Mouse (Mus musculus) heart, adult 2 months (tissue): Measurements from ENCODE around the gene Vsig10l. TPM values are rescaled to one million over a fixed set of nuclear protein-coding genes. Genes with fewer than 3 reads are reported as not detected.

Experiments used
- DNase-seq, 2 experiments: peaks; one replicate each; pipeline ENCODE4 v3.0.0; 2021
- H3K27ac ChIP-seq: fragments of 200-600 bp; 2 replicates; pipeline ENCODE4 v1.8.1; 2022
- H3K27me3 ChIP-seq: fragments of 200-500 bp; 2 replicates; pipeline ENCODE4 v1.6.1; 2012; ENCODE audit warnings: mild to moderate bottlenecking, low read length, inconsistent platforms, mixed read lengths; ENCODE audit not compliant: control insufficient read depth, insufficient read depth
- H3K36me3 ChIP-seq: fragments of 200-500 bp; 2 replicates; pipeline ENCODE4 v1.6.1; 2012; ENCODE audit warnings: low read length, inconsistent platforms; ENCODE audit not compliant: control insufficient read depth, insufficient read depth
- H3K4me1 ChIP-seq: fragments of 200-500 bp; 2 replicates; pipeline ENCODE4 v1.6.1; 2011; ENCODE audit warnings: low read length; ENCODE audit not compliant: control insufficient read depth, insufficient read depth
- H3K4me3 ChIP-seq: fragments of 200-600 bp; 2 replicates; pipeline ENCODE4 v1.8.1; 2022
- H3K79me2 ChIP-seq: fragments of 200-500 bp; replicated peaks from 2 replicates; pipeline ENCODE4 v1.6.1; 2012; ENCODE audit warnings: mild to moderate bottlenecking, inconsistent platforms, low read length, moderate library complexity, mixed read lengths; ENCODE audit not compliant: control insufficient read depth, insufficient read depth
- H3K9ac ChIP-seq: fragments of 200-500 bp; 2 replicates; pipeline ENCODE4 v1.6.1; 2012; ENCODE audit warnings: low read depth, mild to moderate bottlenecking, control low read depth, inconsistent platforms, low read length, mixed read lengths
- CTCF ChIP-seq: fragments of 200-600 bp; IDR thresholded peaks from 2 replicates; pipeline ENCODE4 v1.8.1; 2022; ENCODE audit warnings: antibody characterized with exemption, mild to moderate bottlenecking, moderate library complexity
- EP300 ChIP-seq: fragments of 200-500 bp; IDR thresholded peaks from 2 replicates; pipeline ENCODE4 v1.6.1; 2011; ENCODE audit warnings: low read depth, low read length, control low read depth; ENCODE audit not compliant: insufficient read depth
- POLR2A ChIP-seq: fragments of 200-500 bp; IDR thresholded peaks from 2 replicates; pipeline ENCODE4 v1.6.1; 2011; ENCODE audit warnings: mild to moderate bottlenecking, low read depth, low read length, control low read depth; ENCODE audit not compliant: insufficient read depth
- WGBS: fragments of 180-500 bp; shearing (Covaris S2); methylation state at CpG from one replicate; pipeline ENCODE4 v1.1.7; 2018; 5-methylcytosine and 5-hydroxymethylcytosine counted together
- intact Hi-C: fragments of 180-260 bp; cut with DNase I; formaldehyde crosslinking; loops from one replicate; pipeline ENCODE4 v1.15.1; 2025
- polyA plus RNA-seq: library from polyadenylated mRNA; depleted of rRNA; stranded (reverse); fragments of >200 nt; gene quantifications from 2 replicates; pipeline ENCODE4 v1.2.3, GENCODE M21; 2012
- total RNA-seq, 2 experiments: library from RNA; stranded (reverse); gene quantifications; 2 replicates each; pipeline ENCODE4 v1.2.3; 2021

Vsig10l gene
- total and polyA plus RNA-seq, 3 experiments, result 1.0 to 3.0 (median 1.1) TPM

DNA sequence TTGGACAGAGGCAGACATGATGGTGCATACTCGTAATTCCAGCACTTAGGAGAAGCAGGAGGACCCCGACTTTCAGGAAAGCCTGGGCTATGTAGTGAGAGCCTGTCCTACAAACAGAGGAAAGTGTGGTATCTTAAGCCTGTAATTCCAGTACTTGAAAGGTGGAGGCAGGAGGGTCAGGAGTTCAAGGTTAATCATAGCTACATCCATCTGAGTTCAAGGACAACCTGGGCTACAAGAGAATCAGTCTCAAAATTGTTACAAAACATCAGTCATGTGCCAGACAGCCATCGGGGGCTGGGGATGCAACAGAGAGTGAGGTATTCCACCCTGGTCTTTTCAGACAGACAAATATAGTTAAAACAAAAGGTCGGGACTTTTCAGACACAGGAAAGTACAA, 30.1 kb upstream of the Vsig10l start:
- H3K27me3 ChIP-seq, result no peaks in the 10 kb centered on the region
- H3K4me3 ChIP-seq, result no peak overlapping the region
- DNase-seq, result no peak
- WGBS, result 54% methylated on average over 4 of the region's 4 CpGs
- TF ChIP-seq POLR2A, result no peak
- no peak for TF ChIP-seq EP300
- no peak for TF ChIP-seq CTCF
- no peaks in the 10 kb centered on the region for H3K4me1 ChIP-seq
- no peaks in the 10 kb centered on the region for H3K36me3 ChIP-seq
- H3K79me2 ChIP-seq, result no peaks in the 10 kb centered on the region
- no peak overlapping the region for H3K27ac ChIP-seq
- intact Hi-C loops, result no loop called here
- H3K9ac ChIP-seq, result no peak overlapping the region

DNA sequence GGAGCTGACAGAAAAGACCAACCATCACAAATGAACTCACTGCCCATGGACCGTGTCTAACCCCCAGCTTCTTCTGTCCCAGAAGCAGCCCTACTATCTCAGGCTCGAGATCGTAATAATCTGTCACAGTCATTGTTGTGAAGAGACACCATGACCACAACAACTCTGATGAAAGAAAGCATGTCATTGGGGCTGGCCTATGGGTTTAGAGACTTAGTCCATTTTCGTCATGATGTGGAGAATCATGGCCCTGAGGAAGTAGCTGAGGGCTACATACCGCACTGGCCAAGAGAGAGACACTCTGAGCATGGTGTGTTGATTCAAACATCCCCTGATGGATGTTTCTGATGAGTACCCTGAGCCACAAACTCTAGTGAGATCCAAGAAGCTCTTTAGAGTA, 28.3 kb upstream of the Vsig10l start:
- Histone ChIP-seq H3K9ac (no peak overlapping the region), H3K4me3 (no peak overlapping the region), H3K79me2 (no peaks in the 10 kb centered on the region), H3K27me3 (no peaks in the 10 kb centered on the region), H3K27ac (no peak overlapping the region), H3K36me3 (no peaks in the 10 kb centered on the region), H3K4me1 (no peaks in the 10 kb centered on the region)
- no peak for DNase-seq
- WGBS, result 84% methylated on average over 5 of the region's 5 CpGs
- no peak for TF ChIP-seq EP300
- no peak for TF ChIP-seq POLR2A
- no peak for TF ChIP-seq CTCF
- intact Hi-C loops, result no loop called here

DNA sequence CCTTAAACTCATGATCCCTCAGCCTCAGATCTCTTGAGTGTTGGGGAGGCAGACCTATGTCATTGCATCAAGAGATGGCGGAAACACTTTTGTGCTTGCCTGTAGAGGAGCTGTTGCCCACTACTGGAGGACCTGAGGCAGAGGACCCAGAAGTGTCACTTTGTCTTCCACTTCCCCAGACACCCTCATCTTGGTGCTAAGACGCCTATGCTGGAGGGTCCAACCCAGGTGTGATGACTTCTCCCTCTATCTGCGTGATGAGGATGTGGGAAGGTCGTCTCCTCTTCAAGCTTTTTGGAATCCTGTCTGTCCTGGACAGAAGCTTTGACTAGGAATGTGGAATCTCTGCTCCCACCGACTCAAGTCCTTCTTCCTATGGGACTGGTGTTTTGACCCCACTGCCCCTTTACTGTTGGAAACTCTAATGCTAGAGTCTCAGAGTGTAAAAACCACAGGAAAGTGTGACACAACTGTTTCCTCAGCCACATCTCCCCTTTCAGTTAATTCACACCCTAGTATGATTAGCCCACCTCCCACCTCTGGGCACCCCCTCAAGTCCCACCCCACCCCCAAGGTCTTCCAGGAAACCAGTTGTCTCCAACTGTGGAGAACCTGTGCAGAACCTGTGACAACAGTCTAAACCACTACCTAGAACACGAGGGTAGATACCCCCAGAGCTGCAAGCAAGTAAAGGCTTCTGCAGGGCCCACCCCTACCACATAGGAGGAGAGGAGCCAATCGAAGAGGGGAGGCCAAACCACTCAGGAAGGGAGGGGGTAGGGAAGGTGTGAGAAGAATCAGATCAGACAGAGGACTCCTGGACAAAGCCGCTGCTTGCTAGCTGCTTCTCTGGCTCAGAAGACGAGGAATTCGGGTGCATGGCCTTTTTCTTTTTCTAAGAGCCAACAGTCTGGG, 26.4 kb upstream of the Vsig10l start, which contains the start of gene Nkg7:
Gene Nkg7, plus strand, starts transcription at position 733 of the 915 bp plus-strand sequence.
- no peaks in the 10 kb centered on the region for H3K79me2 ChIP-seq
- no peak within 1 kb of the TSS for H3K4me3 ChIP-seq
- TF ChIP-seq POLR2A (no peak), CTCF (no peak), EP300 (no peak)
- H3K27me3 ChIP-seq, result no peaks in the 10 kb centered on the region
- no peak within 1 kb of the TSS for H3K27ac ChIP-seq
- no peaks in the 10 kb centered on the region for H3K4me1 ChIP-seq
- H3K36me3 ChIP-seq, result no peaks in the 10 kb centered on the region
- 70% methylated on average over 10 of the region's 10 CpGs for WGBS
- no peak within 1 kb of the TSS for H3K9ac ChIP-seq
- no peak for DNase-seq
- intact Hi-C loops, result no loop called here

DNA sequence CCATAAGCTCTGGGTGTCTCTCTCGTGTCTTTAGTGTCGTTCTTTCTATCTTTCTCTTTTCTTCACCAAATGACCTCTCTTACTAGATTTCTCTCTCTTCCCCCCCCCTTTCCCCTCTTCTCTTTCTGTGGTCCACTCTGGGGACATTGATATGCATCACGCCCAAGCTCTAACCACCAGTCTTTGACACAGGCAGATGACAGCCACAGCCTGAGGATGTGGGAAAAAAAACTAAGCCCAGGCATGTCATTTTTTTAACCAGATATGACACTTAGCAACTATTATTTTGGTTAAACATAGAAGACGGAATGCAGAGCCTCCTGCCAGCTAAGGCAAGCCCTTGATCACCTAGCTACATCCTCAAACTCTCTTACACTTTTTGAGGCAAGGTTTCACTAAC, 24.3 kb upstream of the Vsig10l start:
- H3K4me1 ChIP-seq, result no peaks in the 10 kb centered on the region
- intact Hi-C loops, result no loop called here

DNA sequence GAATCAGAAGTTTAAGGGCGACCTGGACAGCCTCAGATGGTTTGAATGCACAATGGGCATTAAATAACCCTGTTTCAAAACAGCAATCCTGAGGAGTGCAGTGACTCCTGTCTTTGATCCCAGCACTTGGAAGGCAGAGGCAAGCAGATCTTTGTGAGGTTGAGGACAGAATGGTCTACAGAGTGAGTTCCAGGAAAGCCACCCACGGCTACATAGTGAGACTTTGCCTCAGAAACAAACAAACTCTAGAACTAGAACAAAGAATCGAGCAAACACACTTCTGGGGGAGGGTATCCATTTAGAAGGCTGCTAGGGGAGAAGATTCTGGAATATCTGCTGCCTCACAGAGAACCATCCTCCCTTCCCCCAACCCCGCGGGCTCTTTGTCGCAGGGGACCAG, 22.5 kb upstream of the Vsig10l start, which contains the start of gene Cldnd2:
Gene Cldnd2, plus strand, starts transcription at position 301 of the 400 bp plus-strand sequence.
- no peak for TF ChIP-seq POLR2A
- TF ChIP-seq EP300, result no peak
- no peak for TF ChIP-seq CTCF
- Histone ChIP-seq H3K4me1 (no peaks in the 10 kb centered on the region; the same call in 1 of the 2 replicates), H3K36me3 (no peaks in the 10 kb centered on the region), H3K27me3 (no peaks in the 10 kb centered on the region), H3K27ac (no peak within 1 kb of the TSS), H3K9ac (no peak within 1 kb of the TSS), H3K4me3 (no peak within 1 kb of the TSS), H3K79me2 (no peaks in the 10 kb centered on the region)
- WGBS, result 80% methylated on average over 6 of the region's 6 CpGs
- no peak for DNase-seq
- intact Hi-C loops, result loop anchor here (5.0 kb wide), 2 partner anchors 128 to 232 kb away; partner anchors contain the start of genes Ctu1 and Zfp715

More for the DNA sequence above, 24.3 kb upstream of the Vsig10l start:
- Histone ChIP-seq H3K27me3 (no peaks in the 10 kb centered on the region), H3K36me3 (no peaks in the 10 kb centered on the region), H3K27ac (no peak overlapping the region), H3K4me3 (no peak overlapping the region), H3K79me2 (no peaks in the 10 kb centered on the region), H3K9ac (no peak overlapping the region)
- TF ChIP-seq CTCF (no peak), EP300 (no peak), POLR2A (no peak)
- WGBS, result 71% methylated on average over 4 of the region's 4 CpGs
- DNase-seq, result no peak

DNA sequence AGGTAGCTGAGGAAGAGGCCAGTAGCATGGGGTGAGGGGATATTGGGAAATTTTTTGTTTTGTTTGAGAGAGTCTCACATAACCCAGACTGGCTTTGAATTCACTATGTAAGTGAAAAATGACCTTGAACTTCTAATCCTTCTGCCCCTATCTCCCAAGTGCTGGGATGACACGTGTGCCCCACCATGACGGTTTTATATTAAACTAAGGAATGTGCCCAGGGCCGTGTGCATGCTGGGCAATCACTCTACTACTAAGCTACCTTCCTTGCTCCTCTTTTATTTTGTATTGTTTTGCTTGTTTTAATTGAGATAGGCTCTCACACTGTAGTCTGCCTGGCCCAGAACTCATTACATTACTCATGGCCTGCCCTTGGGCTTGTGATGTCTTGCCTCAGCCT, 21.9 kb upstream of the Vsig10l start:
- no peak overlapping the region for H3K9ac ChIP-seq
- DNase-seq, result no peak
- TF ChIP-seq CTCF (no peak), POLR2A (no peak), EP300 (no peak)
- H3K4me1 ChIP-seq, result no peaks in the 10 kb centered on the region; the same call in 1 of the 2 replicates
- no peaks in the 10 kb centered on the region for H3K36me3 ChIP-seq
- intact Hi-C loops, result loop anchor here (5.0 kb wide), 2 partner anchors 129 to 231 kb away; partner anchors contain the start of genes Ctu1 and Zfp715
- H3K79me2 ChIP-seq, result no peaks in the 10 kb centered on the region
- no peaks in the 10 kb centered on the region for H3K27me3 ChIP-seq
- H3K27ac ChIP-seq, result no peak overlapping the region
- WGBS, result 91% methylated on average over 3 of the region's 3 CpGs
- no peak overlapping the region for H3K4me3 ChIP-seq
